Mouse (Mus musculus): Measurements from ENCODE around the gene Kif3c. TPM values are rescaled to one million over a fixed set of nuclear protein-coding genes. Genes with fewer than 3 reads are reported as not detected.

Kif3c gene
- total and polyA plus RNA-seq, 3 experiments: 3.5 to 5.9 (median 5.5) TPM

GRCm38 (mm10) chr12:3390071-3390470 lies 25.1 kb downstream of the Kif3c start:
- in situ Hi-C loops (cut with MboI; ENCODE audit: low pct_ligation_motif_present, low pct_unique_long_range_greater_than_20kb, low sequenced_read_pairs) (no loop called here), dilution Hi-C loops (cut with MboI; ENCODE audit: extremely low pct_ligation_motif_present, extremely low pct_unique_long_range_greater_than_20kb, low sequenced_read_pairs) (no loop called here)
- Histone ChIP-seq H3K36me3 (replicated peaks in 1 of 2; ENCODE audit: control insufficient read depth in 1 of 2, insufficient read depth in 1 of 2, low read length in 1 of 2) (peaks cover 0 to 32% of the 10 kb centered on the region in 2 experiments), H3K4me2 (ENCODE audit: insufficient read depth, low read depth, poor library complexity, severe bottlenecking) (0 out of 2 replicates have a peak overlapping the region, but pooled peaks have one; percentile 22), H3K27ac (ENCODE audit: insufficient read depth, low read depth) (peak overlapping the region; percentile 23; the same call in 1 of the 2 replicates), H3K27me3 (replicated peaks) (no peaks in the 10 kb centered on the region), H3K4me3 (replicated peaks in 1 of 3; ENCODE audit: low read depth in 2 of 3, low read length in 2 of 3, poor library complexity in 1 of 3) (no peak overlapping the region), H3K79me2 (replicated peaks; ENCODE audit: control insufficient read depth, extremely low read depth, insufficient read depth, poor library complexity, severe bottlenecking) (no peaks in the 10 kb centered on the region), H3K9me3 (replicated peaks; ENCODE audit: low read length) (no peaks in the 10 kb centered on the region), H3K4me1 (ENCODE audit: control insufficient read depth in 1 of 2, insufficient read depth in 2 of 2) (peaks cover 9 to 24% of the 10 kb centered on the region in 2 experiments; a peak in 3 of 4 replicates), H3K9ac (ENCODE audit: insufficient read depth, low read depth) (no peak overlapping the region)
- no peak for TF ChIP-seq ETS1 (conservative IDR thresholded peaks at IDR 0.05; ENCODE audit: low read depth, low read length)
- TF ChIP-seq KAT2A (IDR thresholded peaks at IDR 0.05; ENCODE audit: insufficient replicate concordance, low read length): no peak
- no peak for TF ChIP-seq NELFE (IDR thresholded peaks at IDR 0.05; ENCODE audit: low read depth, low read length)
- TF ChIP-seq TCF12 (IDR thresholded peaks at IDR 0.05; ENCODE audit: low read depth, low read length): no peak
- no peak for TF ChIP-seq POLR2AphosphoS2 (IDR thresholded peaks at IDR 0.05; ENCODE audit: low read depth, low read length)
- TF ChIP-seq ZMIZ1 (IDR thresholded peaks at IDR 0.05; ENCODE audit: low read depth, low read length): no peak
- no peak for TF ChIP-seq USF1 (IDR thresholded peaks at IDR 0.05; ENCODE audit: low read depth, low read length)
- no peak for TF ChIP-seq UBTF (IDR thresholded peaks at IDR 0.05; ENCODE audit: low read depth, low read length)
- TF ChIP-seq CTCF (conservative IDR thresholded peaks at IDR 0.05 in 1 of 2, IDR thresholded peaks at IDR 0.05 in 1 of 2; ENCODE audit: low read depth in 2 of 2, low read length in 2 of 2): no peak
- TF ChIP-seq NRF1 (IDR thresholded peaks at IDR 0.05; ENCODE audit: low read depth, low read length): no peak
- TF ChIP-seq RAD21 (IDR thresholded peaks at IDR 0.05; ENCODE audit: low read depth, low read length): no peak
- TF ChIP-seq E2F4 (IDR thresholded peaks at IDR 0.05; ENCODE audit: insufficient replicate concordance, low read depth, low read length): no peak
- TF ChIP-seq IRF4 (IDR thresholded peaks at IDR 0.05; ENCODE audit: low read depth, low read length): no peak
- peak; percentile 77 for DNase-seq (ENCODE audit: extremely low read depth)

GRCm38 (mm10) chr12:3390577-3391262 lies 25.8 kb downstream of the Kif3c start:
- 0 out of 2 replicates have a peak overlapping the region, but pooled peaks have one; percentile 22 for H3K4me2 ChIP-seq (ENCODE audit: insufficient read depth, low read depth, poor library complexity, severe bottlenecking)
- no peaks in the 10 kb centered on the region for H3K9me3 ChIP-seq (replicated peaks; ENCODE audit: low read length)
- H3K36me3 ChIP-seq (replicated peaks in 1 of 2; ENCODE audit: control insufficient read depth in 1 of 2, insufficient read depth in 1 of 2, low read length in 1 of 2): peaks cover 0 to 27% of the 10 kb centered on the region in 2 experiments
- in situ Hi-C loops (cut with MboI; ENCODE audit: low pct_ligation_motif_present, low pct_unique_long_range_greater_than_20kb, low sequenced_read_pairs): no loop called here
- H3K27ac ChIP-seq (ENCODE audit: insufficient read depth, low read depth): peak overlapping the region; percentile 23; the same call in 1 of the 2 replicates
- H3K4me3 ChIP-seq (replicated peaks in 1 of 3; ENCODE audit: low read depth in 2 of 3, low read length in 2 of 3, poor library complexity in 1 of 3): no peak overlapping the region
- DNase-seq (ENCODE audit: extremely low read depth): peak; percentile 92
- dilution Hi-C loops (cut with MboI; ENCODE audit: extremely low pct_ligation_motif_present, extremely low pct_unique_long_range_greater_than_20kb, low sequenced_read_pairs): no loop called here
- no peak overlapping the region for H3K9ac ChIP-seq (ENCODE audit: insufficient read depth, low read depth)
- no peaks in the 10 kb centered on the region for H3K27me3 ChIP-seq (replicated peaks)
- H3K4me1 ChIP-seq (ENCODE audit: control insufficient read depth in 1 of 2, insufficient read depth in 2 of 2): peaks cover 9 to 24% of the 10 kb centered on the region in 2 experiments; a peak in 3 of 4 replicates
- no peaks in the 10 kb centered on the region for H3K79me2 ChIP-seq (replicated peaks; ENCODE audit: control insufficient read depth, extremely low read depth, insufficient read depth, poor library complexity, severe bottlenecking)
- TF ChIP-seq ELF1 (IDR thresholded peaks at IDR 0.05; ENCODE audit: low read depth, low read length): no peak
- no peak for TF ChIP-seq CHD2 (IDR thresholded peaks at IDR 0.05; ENCODE audit: low read length)
- peak; percentile 47; the same call in 1 of the 2 replicates for TF ChIP-seq TCF12 (IDR thresholded peaks at IDR 0.05; ENCODE audit: low read depth, low read length)
- peak; percentile 59; the same call in 1 of the 2 replicates for TF ChIP-seq MYC (IDR thresholded peaks at IDR 0.05; ENCODE audit: low read depth, low read length)
- TF ChIP-seq EP300 (IDR thresholded peaks at IDR 0.05; ENCODE audit: low read length): no peak
- TF ChIP-seq BHLHE40 (IDR thresholded peaks at IDR 0.05; ENCODE audit: low read depth, low read length): peak; percentile 80
- no peak for TF ChIP-seq TBP (conservative IDR thresholded peaks at IDR 0.05; ENCODE audit: low read depth, low read length)
- no peak for TF ChIP-seq MXI1 (IDR thresholded peaks at IDR 0.05; ENCODE audit: low read depth, low read length)
- no peak for TF ChIP-seq ETS1 (conservative IDR thresholded peaks at IDR 0.05; ENCODE audit: low read depth, low read length)
- TF ChIP-seq HCFC1 (IDR thresholded peaks at IDR 0.05; ENCODE audit: low read depth, low read length): peak; percentile 30; the same call in 1 of the 2 replicates
- peak; percentile 19; the same call in 1 of the 2 replicates for TF ChIP-seq MEF2A (IDR thresholded peaks at IDR 0.05; ENCODE audit: borderline replicate concordance, low read depth, low read length)
- TF ChIP-seq IRF4 (IDR thresholded peaks at IDR 0.05; ENCODE audit: low read depth, low read length): no peak; the same call in 1 of the 2 replicates
- TF ChIP-seq UBTF (IDR thresholded peaks at IDR 0.05; ENCODE audit: low read depth, low read length): no peak
- TF ChIP-seq POLR2A (IDR thresholded peaks at IDR 0.05; ENCODE audit: low read depth, low read length): no peak
- no peak for TF ChIP-seq PAX5 (IDR thresholded peaks at IDR 0.05; ENCODE audit: low read length)
- TF ChIP-seq CTCF (conservative IDR thresholded peaks at IDR 0.05 in 1 of 2, IDR thresholded peaks at IDR 0.05 in 1 of 2; ENCODE audit: low read depth in 2 of 2, low read length in 2 of 2): peak; percentile 84 to 95
- no peak for TF ChIP-seq USF1 (IDR thresholded peaks at IDR 0.05; ENCODE audit: low read depth, low read length)
- TF ChIP-seq RAD21 (IDR thresholded peaks at IDR 0.05; ENCODE audit: low read depth, low read length): peak; percentile 98
- no peak for TF ChIP-seq ZNF384 (IDR thresholded peaks at IDR 0.05; ENCODE audit: low read depth, low read length)
- no peak for TF ChIP-seq POLR2AphosphoS2 (IDR thresholded peaks at IDR 0.05; ENCODE audit: low read depth, low read length)
- no peak for TF ChIP-seq ZMIZ1 (IDR thresholded peaks at IDR 0.05; ENCODE audit: low read depth, low read length)
- TF ChIP-seq CHD1 (IDR thresholded peaks at IDR 0.05; ENCODE audit: low read depth, low read length): no peak
- no peak for TF ChIP-seq NRF1 (IDR thresholded peaks at IDR 0.05; ENCODE audit: low read depth, low read length)
- no peak for TF ChIP-seq ZKSCAN1 (IDR thresholded peaks at IDR 0.05; ENCODE audit: borderline replicate concordance, low read depth, low read length)
- no peak for TF ChIP-seq E2F4 (IDR thresholded peaks at IDR 0.05; ENCODE audit: insufficient replicate concordance, low read depth, low read length)
- no peak for TF ChIP-seq NELFE (IDR thresholded peaks at IDR 0.05; ENCODE audit: low read depth, low read length)
- peak; percentile 89 for TF ChIP-seq SMC3 (IDR thresholded peaks at IDR 0.05; ENCODE audit: low read depth, low read length)

Data from CH12.LX (cell line).